Mouse (Mus musculus) left cerebral cortex, adult 9 months (tissue): ENCODE measurements at regions not wholly inside any gene's neighbourhood (a gene's known extent, or its start where the extent isn't known, plus 50 kb on each side); places are given as distances from the start of the nearest gene placed in this dataset.

Experiments used
- DNase-seq, 2 experiments: peaks; one replicate each; pipeline ENCODE4 v3.0.0; 2022; ENCODE audit warnings: low spot score in 2 of 2

DNA sequence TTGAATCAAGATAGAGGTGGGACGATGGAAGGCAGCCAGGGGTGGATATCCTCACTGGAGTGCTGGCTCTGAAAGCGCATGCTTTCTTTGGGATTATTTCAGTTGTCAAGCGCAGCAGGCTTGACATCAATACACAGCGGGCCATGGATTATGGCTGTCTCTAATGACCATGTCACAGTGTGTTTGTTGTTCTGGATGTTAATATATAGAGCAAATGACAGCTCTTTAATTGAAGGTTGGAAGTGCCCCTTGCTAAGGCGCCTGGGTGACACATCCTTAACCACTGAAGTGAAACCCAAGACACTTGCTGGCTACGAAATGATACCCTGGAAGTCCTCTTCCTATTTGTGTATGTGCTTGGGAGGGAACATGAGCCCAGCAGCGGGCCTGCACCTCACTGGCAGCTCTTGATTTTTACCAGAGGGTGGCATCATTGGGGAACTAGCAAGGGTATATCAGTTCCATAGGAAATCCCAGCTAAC is 200.5 kb upstream of the Rasgrp1 start:
- DNase-seq: no peak

DNA sequence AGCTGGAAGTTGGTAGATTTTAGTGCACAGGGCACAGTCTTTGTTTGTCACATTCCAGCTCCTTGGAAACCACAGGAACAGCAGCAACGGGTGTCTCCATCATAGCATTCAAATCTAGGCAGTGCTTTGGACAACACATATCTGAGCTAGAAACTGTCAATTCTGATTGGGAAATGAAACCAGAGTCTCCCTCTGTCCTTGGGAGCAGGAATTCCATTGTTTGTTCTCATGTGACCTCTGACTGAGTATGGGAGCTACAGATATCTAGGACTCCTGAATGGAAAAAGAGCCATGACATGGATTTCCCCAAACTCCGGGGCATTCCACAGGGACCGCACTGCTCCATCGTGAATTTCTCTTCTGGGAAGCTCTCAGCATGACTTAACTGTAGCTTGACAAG is 205.5 kb upstream of the Rasgrp1 start:
- DNase-seq: no peak

DNA sequence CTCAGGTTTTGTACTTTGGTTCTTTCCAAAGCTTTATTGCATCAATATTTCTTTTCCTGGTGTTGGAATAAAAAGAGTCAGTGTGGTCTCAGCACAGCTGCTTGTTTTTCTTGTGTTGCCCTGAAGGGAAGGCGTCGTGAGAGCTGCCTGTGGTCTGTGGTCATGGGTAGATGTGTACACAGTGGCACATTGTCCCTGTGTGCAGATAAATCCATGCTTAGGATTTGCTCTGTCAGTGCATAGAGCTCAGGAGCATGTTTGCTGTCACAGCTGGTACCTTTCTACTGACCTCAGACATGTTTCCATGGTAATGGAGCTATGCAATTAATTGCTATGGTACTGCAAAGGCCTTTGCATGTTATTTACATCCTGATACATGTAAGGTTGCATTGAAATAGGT is 213.5 kb upstream of the Rasgrp1 start:
- DNase-seq: no peak

DNA sequence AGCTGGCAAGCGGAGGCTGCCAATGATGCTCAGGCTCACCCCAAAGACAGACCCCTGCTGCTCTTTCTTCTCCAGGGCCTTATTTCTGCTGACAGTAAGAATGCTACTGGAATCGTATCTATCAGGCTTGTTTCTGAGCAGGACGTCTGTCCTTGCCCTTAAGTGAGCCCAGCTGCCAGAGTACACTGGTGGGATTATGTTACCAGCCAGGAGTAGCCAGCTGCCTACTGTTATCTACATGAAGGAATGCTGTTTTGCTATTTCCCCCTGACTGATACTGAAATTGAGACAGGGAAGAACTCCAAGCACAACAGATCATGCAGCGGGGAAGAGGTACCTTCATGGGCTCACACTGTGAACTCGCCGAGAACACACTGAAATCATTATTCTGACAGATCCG is 228.2 kb upstream of the Rasgrp1 start:
- no peak for DNase-seq

DNA sequence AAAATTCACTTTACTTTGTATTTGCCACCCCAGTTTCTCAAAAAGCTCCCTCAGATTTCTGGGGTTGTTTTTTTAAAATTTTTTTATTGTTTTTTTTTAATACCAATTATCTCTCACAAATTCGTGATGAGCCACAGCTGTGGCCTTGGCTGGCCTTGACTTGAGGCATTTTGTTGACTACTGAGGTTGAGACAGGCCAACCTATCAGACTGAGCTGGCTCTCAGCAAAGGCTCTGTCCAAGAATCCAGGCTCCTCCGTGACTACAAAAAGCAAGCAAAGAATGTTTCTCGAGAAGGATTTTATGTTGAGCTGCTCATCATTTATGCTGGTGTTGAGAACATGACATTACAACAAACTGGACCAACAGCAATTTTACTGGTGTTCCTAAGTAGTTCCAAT is 244.6 kb upstream of the Rasgrp1 start:
- no peak for DNase-seq

DNA sequence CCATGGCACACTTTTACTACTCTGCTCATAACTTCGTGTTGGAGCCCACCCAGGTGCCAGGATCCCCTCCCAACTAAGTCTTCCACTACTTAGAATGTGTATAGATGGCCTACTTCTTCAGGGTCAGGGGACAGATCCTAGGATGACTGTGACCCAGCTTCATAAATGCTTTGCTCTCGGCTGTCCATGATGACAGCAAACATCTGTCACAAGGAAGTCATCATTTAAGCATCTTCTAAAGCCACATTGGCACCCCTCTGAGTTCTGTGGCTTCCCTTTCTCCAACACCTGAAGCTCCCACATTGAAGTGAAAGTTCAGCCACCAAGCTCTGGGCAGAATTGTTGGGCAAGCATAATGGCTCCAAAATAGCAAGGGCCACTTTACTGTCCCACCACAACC is 252.2 kb upstream of the Rasgrp1 start:
- DNase-seq: no peak

DNA sequence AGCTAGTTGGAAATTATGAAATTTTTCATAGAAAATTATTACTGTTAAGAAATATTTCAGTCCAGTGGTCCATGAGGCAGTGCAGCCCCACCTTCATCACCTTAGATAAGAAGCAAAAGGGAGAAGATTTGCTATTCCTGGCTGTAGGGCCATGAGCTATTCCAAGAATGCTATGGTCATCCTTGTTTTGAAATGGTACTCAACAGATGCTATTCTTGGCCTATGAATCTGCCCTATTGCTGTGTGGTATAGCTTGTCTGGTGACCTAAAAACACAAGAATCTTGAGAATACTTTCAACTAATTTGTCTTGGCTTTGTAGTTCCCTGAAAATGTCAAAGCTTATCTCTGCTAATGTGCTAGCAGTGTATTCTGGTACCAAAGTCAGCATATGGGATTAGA is 254.8 kb upstream of the Rasgrp1 start:
- DNase-seq: no peak

DNA sequence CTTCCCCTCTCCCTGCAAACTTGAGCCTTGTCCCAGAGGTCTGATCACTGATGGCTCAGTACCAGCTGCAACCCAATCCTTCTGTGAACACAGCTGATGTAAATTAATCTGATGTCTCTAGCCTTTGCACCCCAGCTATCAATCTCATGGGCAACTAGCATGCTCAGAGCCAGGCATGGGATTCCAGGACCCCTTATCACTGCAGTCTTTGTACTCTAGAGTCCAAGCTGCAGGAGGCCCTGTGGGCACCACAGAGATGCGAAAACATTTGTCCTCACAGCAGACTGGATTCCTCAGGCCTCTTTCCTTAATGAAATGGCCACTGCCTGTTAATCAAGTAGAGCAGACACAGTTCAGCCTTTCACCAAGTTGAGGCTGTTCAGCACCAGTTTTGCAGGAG is 272.0 kb upstream of the Rasgrp1 start:
- no peak for DNase-seq

DNA sequence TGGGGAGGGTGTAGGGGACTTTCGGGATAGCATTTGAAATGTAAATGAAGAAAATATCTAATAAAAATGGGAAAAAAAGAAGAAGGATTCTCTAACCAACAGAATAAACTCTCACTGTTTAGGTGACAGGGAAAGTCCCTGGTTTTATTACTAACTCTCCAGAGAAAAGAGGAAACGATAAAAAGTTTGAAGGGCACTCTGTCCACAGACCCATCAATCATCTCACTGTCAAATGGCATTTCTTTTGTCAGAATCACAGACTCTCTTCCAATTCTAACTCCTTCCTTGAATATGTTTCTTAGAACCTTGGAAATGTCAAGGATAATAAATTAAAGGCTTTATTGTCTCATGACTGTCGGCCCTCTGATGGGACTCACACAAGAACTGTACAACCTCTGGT is 275.3 kb upstream of the Rasgrp1 start:
- DNase-seq: no peak

DNA sequence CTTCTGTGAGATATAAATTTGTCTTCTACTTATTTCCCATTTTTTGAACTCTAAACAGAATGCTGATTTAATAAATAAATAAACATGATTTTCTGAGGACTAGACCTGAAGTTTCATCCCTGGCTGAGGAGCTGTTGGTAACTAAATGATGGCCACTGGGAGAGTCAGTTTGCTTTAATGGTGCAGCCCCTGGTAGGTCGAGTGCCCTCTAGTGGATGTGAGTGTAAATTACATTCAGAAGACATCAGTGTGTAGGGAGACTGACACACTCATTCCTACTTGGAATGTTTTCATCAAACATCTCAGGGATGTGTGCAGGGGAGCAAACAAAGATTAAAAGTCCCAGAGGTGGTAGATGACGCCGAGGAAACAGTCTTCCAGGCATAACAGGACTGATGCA is 281.2 kb upstream of the Rasgrp1 start:
- no peak for DNase-seq

DNA sequence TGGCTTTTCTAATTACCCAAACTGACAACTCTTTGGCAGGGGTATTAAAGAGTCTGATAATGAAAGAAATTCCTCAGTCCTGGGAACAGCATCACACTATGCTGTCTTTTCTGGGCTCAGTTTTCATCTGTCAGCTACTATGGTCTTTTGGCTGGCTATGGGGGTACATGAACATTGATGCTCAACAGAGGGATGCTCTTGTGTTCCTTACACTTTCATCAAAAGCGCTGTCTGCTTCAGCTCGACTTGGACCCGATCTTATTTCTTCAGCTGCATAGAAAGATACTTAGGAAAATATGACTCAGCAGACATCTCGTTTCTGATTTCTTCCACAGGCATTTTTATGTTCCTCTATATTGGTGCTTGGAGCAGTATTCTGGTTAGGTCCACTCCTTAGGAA is 292.1 kb upstream of the Rasgrp1 start:
- no peak for DNase-seq

DNA sequence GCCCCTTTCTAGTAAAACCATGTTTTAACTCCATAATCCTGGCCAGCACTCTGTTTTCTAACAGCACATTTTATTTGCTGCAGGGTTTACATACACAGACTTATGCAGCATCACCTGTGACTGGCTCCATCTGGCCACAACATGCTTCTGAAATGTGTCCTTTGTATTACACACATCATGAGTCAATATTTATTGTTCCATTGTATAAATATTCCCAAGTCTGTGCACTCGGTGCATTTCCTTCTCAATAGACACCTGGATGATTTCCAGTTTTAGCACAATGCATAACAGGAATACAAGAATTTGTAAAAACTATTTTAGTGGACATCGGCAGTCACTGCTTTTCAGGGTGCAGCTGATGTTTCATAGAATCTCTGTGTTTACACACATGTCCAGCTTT is 294.6 kb upstream of the Rasgrp1 start:
- DNase-seq: no peak

DNA sequence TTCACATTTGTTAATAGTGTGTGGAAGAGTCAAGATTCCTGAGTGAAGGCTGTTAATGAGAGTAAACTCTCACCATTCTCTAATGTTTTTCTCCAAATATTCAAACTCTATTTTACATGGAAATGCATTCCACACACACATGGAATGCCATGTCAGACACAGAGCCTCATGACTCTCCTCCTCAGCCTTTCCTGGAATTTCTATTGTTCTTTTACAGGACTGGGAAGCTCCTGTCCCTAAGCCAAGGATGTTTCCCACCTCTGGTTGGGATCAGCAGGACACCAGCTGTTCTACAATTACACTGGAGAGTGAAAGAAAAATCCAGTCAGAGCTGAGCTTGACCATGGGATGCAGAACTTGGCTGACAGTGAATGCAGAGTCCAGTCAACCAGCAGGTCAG is 309.3 kb upstream of the Rasgrp1 start:
- DNase-seq: no peak

DNA sequence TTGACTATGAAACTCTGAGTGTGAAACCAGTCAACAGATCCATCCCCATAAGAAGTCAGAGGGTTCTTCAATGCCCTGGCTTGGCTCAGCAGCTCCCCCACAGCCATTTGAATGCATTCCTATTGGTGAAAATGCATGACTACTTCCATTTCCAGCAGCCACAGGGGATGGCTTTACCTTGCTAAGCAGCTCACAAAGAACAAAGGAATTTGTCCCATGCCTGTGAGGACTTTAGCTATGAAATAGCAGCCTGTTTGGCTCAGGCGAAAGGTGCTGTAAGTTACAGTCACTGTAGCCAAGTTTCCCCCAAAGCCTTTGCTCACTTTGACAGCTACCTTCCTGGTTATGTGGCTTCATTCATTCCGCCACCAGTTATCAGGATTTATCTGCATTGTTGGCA is 309.8 kb upstream of the Rasgrp1 start:
- DNase-seq: no peak

DNA sequence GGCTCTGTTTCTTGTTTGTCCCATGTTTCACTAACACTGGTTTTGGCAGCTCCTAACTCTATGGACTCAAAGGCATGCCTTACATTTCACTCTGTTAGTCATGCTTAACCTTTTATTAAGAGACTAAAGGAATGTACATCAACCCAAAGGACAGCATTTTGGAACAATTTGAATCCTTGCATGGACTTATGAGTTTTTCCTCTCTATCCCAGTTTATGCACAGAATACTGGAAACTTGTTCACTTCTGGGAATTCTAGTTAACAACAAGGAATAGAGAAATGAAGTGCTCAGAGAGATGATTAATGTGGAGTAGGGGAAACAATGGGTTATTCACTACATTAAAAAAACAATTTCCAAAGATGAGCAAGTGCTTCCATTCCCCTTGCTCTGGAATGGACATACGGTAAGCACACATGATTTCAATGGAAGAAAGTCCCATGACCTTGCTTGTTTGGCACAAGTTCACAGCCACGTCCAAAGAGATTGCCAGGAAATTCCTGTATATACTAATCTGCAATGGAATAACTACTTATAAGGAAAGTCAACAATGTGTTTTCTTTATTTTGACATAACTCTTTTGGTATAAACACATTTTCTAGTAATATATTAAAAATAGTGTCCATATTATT is 313.9 kb upstream of the Rasgrp1 start:
- DNase-seq: no peak

DNA sequence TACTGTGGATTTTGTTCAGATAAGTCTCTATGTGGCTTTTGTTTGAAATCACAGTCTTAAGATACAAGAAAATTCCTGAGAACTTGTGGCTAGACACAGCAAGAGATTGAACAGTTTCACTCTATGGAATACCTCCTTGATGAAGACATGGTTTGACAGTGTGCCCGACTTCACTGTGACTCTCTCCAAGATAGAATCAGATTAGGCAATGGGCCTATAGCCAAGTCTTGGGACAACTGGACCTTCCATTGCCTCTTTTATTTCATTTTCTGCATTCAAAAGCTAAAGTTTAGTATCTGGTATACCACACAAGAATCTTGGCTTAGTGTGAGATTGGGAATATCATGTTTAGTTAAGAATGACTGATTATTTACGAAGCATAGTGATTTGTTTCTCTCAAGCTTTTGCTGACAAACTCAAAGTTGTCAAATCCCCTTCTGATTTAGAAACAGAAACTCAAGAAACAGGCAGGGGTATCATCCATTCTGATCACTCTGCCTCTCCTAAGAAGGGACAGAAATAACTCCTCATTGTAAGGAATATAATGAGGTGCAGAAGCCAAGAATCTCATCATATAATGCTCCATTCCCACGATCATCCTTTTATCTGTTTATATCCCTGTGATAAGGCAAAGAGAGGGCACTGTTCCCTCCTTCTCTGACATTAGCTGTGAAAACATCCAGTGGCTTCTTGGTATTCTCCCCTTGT is 317.6 kb upstream of the Rasgrp1 start:
- DNase-seq: no peak

DNA sequence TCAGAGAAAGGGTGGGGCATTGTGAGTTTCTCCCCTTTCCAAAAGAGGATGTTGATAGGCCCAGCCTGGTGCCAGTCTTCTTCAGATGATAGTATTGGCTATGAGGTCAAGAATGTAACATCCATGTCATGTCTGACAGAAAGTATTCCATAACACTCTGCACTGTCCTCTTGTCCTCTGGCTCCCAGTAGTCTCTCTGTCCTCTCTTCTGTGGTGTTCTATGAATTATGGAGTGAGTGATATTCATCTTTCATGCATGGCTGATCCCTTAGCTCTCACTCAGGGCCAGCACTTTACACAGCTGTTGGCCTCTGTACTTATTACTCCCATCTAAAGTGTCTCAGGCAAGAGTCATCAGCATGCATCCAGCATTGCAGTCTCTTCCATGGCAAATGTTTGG is 319.9 kb upstream of the Rasgrp1 start:
- no peak for DNase-seq

DNA sequence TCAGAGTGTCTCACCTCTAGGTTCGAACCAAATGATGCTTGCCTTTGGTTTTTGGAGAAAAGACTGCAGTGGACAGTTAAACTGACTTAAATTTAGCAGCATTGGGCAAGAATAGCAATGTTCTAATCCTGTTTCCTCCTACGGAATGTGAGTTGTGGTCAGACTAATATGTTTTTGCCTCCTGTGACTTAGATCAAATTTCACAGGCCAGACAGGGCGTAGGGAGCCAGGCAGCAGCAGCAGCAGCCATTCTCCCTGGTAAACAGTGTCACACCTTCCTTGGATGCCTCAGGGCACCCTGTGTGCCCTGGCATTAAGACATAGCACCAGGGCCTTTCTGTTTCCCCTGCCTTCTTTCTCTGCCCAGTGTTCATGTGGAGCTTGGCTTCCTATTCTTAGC is 323.7 kb upstream of the Rasgrp1 start:
- no peak for DNase-seq

DNA sequence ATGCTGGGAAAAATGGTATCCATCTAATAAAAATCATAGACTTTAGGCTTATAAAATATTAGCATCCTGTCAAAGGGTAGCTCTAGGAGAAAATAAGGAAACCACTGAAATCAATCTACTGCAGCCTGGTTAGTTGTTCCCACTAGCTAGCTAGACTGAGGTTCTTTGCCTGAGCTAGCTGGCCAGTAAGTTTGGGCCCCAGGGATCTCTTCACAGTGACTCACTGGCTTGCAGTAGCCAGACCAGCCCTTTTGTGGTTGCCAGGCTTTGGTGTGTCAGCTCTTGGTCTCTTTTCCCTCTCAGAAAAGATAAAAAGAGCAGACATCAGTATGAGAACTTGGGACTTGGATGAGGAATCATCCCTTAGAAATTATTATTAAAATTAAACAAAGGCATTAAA is 325.3 kb upstream of the Rasgrp1 start:
- DNase-seq: no peak

DNA sequence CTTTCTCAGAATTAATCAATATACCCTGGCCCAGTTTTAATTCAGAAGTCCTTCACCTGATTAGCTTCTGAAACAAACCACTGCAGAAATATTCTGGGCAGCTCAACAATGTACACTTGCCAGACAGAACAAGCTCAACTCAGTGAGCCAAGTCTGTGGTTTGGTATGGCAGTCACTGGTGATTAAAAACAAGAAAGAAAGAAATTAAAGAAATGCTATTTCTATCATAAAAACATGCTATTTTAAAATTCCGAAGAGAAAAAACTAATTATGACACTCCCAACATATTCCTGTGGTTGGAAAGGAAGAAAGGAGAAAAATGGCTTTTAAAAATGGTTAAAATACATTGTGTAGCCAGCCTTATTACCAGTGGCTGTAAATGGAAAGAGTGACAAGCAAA is 332.1 kb upstream of the Rasgrp1 start:
- no peak for DNase-seq

DNA sequence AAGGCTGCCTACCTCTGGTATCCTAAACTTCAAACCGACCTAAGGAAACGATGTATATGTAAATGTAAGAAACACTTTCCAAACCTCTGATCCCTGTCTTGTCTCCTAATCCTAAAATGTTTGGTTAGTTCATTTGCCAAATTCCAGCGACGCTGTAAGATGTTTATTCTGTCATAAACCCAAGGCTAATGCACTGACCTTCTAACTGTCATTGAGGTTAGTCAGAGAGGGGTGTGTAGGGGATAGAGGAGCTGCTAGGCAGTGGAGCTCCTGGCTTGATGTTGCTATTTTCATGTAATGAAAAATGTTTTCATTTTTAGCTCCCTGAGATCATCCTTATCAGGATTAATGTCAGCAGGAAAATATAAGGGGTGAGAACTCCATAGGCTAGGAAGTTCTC is 335.8 kb upstream of the Rasgrp1 start:
- DNase-seq: no peak

DNA sequence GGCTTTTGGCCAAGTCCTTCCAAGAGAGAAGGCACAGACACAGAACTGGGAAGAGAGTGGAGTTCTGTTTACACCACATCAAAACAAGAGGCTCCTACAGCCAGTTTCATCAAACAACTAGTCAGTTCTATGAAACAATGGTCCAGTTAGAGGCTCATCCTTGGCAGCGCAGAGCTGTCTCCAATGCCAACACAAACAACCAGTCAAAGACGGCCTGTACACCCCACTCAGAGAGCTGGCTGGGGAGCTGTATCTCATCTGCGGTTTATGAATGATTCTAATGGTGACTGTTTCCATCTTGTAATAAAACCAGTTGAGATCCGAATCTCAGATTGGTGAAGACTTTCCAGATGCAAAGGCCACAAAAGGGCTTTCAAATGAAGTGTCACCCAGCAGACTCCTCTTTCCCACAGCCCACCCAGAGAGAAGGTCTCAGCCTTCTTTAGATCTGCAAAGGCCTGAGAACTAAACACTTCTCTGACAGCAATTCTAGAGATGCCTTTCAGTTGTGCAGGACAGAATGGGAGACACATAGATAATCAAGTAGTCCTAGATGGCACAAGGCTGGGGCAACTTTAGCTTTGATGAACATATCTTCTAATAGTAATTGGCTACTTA is 343.1 kb upstream of the Rasgrp1 start:
- DNase-seq: peak; percentile 10 to 33

DNA sequence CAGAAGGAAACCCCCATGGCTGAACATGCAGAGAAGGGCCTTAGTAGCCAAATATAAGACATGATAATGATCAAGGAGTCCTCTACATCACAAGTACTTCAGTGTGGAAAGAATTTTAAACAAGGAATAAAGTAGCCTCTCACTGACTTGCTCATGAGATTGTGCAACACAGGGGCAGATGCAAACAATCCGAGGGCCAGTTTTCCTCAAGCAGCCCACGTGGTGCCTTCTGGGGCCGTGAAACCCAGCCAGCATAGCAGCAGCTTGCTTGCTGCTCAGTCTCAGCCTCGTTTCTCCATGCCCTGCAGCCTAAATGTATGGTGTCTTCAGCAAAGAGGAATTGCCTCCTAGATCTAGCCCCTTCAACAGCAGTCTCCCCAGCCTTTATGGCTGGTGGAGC is 350.7 kb upstream of the Rasgrp1 start:
- DNase-seq: no peak
